Mouse (Mus musculus): ENCODE measurements at regions not wholly inside any gene's neighbourhood (a gene's known extent, or its start where the extent isn't known, plus 50 kb on each side); places are given as distances from the start of the nearest gene placed in this dataset.

- H3K27me3 ChIP-seq (ENCODE audit: insufficient read depth, low read length), result no peaks in the 10 kb centered on the region
- ATAC-seq (ENCODE audit: low FRiP score) (no peak), DNase-seq (ENCODE audit: low spot score) (no peak)
- whole genome bisulfite sequencing, result 75% methylated on average over 3 of the region's 3 CpGs
- no peaks in the 10 kb centered on the region for H3K9me3 ChIP-seq (ENCODE audit: low read length)
- no peak overlapping the region for H3K9ac ChIP-seq (replicated peaks; ENCODE audit: low read length, poor library complexity, severe bottlenecking)
- no peak overlapping the region for H3K4me2 ChIP-seq (ENCODE audit: low read depth, low read length, poor library complexity, severe bottlenecking)
- no peaks in the 10 kb centered on the region for H3K36me3 ChIP-seq (ENCODE audit: insufficient read depth, low read length)
- H3K4me1 ChIP-seq (ENCODE audit: insufficient read depth, low read length), result no peaks in the 10 kb centered on the region
- TF ChIP-seq CTCF (IDR thresholded peaks at IDR 0.05), result no peak
- no peak overlapping the region for H3K27ac ChIP-seq (ENCODE audit: low read depth, low read length)
- H3K4me3 ChIP-seq (ENCODE audit: low read depth, low read length), result no peak overlapping the region
Measured at GRCm38 (mm10) chr2:50824782-50825181, 324.1 kb downstream of the Rnd3 start.

- no peak for ATAC-seq (ENCODE audit: low FRiP score)
- H3K9me3 ChIP-seq (ENCODE audit: low read length), result no peaks in the 10 kb centered on the region
- no peaks in the 10 kb centered on the region for H3K36me3 ChIP-seq (ENCODE audit: insufficient read depth, low read length)
- no peak overlapping the region for H3K9ac ChIP-seq (replicated peaks; ENCODE audit: low read length, poor library complexity, severe bottlenecking)
- no peak overlapping the region for H3K27ac ChIP-seq (ENCODE audit: low read depth, low read length)
- DNase-seq (ENCODE audit: low spot score), result no peak
- H3K4me1 ChIP-seq (ENCODE audit: insufficient read depth, low read length), result no peaks in the 10 kb centered on the region
- no peaks in the 10 kb centered on the region for H3K27me3 ChIP-seq (ENCODE audit: insufficient read depth, low read length)
- TF ChIP-seq CTCF (IDR thresholded peaks at IDR 0.05), result no peak
- no peak overlapping the region for H3K4me3 ChIP-seq (ENCODE audit: low read depth, low read length)
- no peak overlapping the region for H3K4me2 ChIP-seq (ENCODE audit: low read depth, low read length, poor library complexity, severe bottlenecking)
Measured at GRCm38 (mm10) chr2:50822738-50823137, 326.2 kb downstream of the Rnd3 start.

DNA sequence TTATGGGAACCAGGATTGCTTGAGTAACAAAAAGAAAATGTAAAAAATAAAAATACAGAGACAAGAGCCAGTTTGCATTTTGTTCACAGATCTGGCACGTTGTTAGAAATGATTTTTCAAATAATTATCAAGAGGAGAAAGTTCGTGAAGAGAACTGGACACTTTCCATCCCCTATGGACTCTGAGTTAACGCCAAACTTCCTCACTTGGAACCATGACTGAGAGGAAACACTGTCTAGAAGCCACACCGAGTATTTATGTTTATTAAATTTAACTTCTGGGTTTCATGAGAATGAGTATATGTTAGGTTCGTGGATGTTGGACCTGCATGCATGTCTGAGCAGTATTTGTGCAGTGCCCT is 329.6 kb downstream of the Rnd3 start:
- Histone ChIP-seq H3K36me3 (ENCODE audit: insufficient read depth, low read length) (no peaks in the 10 kb centered on the region), H3K9me3 (ENCODE audit: low read length) (no peaks in the 10 kb centered on the region), H3K4me2 (ENCODE audit: low read depth, low read length, poor library complexity, severe bottlenecking) (no peak overlapping the region), H3K4me3 (ENCODE audit: low read depth, low read length) (no peak overlapping the region), H3K9ac (replicated peaks; ENCODE audit: low read length, poor library complexity, severe bottlenecking) (no peak overlapping the region), H3K4me1 (ENCODE audit: insufficient read depth, low read length) (no peaks in the 10 kb centered on the region), H3K27me3 (ENCODE audit: insufficient read depth, low read length) (no peaks in the 10 kb centered on the region), H3K27ac (ENCODE audit: low read depth, low read length) (no peak overlapping the region)
- TF ChIP-seq CTCF (IDR thresholded peaks at IDR 0.05), result no peak
- 89% methylated on average over 5 of the region's 5 CpGs for WGBS
- DNase-seq (ENCODE audit: low spot score), result no peak
- no peak for ATAC-seq (ENCODE audit: low FRiP score)

DNA sequence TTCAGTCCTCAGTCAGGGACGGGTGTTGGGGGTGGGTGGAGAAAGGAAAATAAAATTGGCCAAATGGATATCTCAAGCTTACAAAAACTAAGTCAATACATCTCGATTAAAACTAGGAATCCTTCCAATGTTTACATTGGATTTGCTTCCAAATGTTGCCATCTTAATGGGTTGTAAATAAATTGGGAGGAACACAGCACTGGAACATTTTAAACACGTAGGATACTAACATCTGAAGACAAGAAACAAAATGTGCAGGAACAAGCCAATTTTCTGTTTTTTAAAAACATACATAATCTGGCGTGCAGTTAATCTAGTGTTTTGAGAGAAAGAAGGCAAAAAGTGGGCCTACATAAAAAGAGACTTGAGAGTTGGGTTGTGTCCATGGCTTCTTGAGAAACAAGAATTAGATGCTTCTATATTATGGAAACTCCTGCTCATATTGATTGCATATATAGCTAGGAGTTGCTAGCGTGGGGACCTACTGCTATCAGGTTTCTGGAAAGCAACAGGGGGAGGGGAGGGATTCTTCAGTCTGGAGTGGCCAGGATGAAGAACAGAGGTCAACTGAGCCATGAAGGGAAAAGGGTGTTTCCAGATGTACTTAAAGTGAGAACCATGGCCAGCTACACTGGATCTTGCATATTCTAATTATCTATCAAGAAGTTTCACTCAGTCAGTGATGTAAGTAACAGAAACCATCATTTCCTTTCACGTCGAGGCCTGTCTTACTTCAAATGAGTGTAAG is 330.2 kb downstream of the Rnd3 start:
- 88% methylated on average over 7 of the region's 7 CpGs for WGBS
- Histone ChIP-seq H3K27ac (ENCODE audit: low read depth, low read length) (no peak overlapping the region), H3K27me3 (ENCODE audit: insufficient read depth, low read length) (no peaks in the 10 kb centered on the region), H3K9ac (replicated peaks; ENCODE audit: low read length, poor library complexity, severe bottlenecking) (no peak overlapping the region), H3K4me3 (ENCODE audit: low read depth, low read length) (no peak overlapping the region), H3K9me3 (ENCODE audit: low read length) (no peaks in the 10 kb centered on the region), H3K4me2 (ENCODE audit: low read depth, low read length, poor library complexity, severe bottlenecking) (no peak overlapping the region), H3K36me3 (ENCODE audit: insufficient read depth, low read length) (no peaks in the 10 kb centered on the region), H3K4me1 (ENCODE audit: insufficient read depth, low read length) (no peaks in the 10 kb centered on the region)
- no peak for TF ChIP-seq CTCF (IDR thresholded peaks at IDR 0.05)
- no peak for DNase-seq (ENCODE audit: low spot score)
- ATAC-seq (ENCODE audit: low FRiP score), result no peak

- Histone ChIP-seq H3K4me3 (ENCODE audit: low read depth, low read length) (no peak overlapping the region), H3K4me2 (ENCODE audit: low read depth, low read length, poor library complexity, severe bottlenecking) (no peak overlapping the region), H3K27me3 (ENCODE audit: insufficient read depth, low read length) (no peaks in the 10 kb centered on the region), H3K4me1 (ENCODE audit: insufficient read depth, low read length) (no peaks in the 10 kb centered on the region), H3K9ac (replicated peaks; ENCODE audit: low read length, poor library complexity, severe bottlenecking) (no peak overlapping the region), H3K27ac (ENCODE audit: low read depth, low read length) (no peak overlapping the region), H3K9me3 (ENCODE audit: low read length) (no peaks in the 10 kb centered on the region), H3K36me3 (ENCODE audit: insufficient read depth, low read length) (no peaks in the 10 kb centered on the region)
- 72% methylated on average over 5 of the region's 5 CpGs for WGBS
- DNase-seq (ENCODE audit: low spot score) (no peak), ATAC-seq (ENCODE audit: low FRiP score) (no peak)
- no peak for TF ChIP-seq CTCF (IDR thresholded peaks at IDR 0.05)
Measured at GRCm38 (mm10) chr2:50816364-50816763, 332.5 kb downstream of the Rnd3 start.

- ATAC-seq (ENCODE audit: low FRiP score), result no peak
- Histone ChIP-seq H3K4me3 (ENCODE audit: low read depth, low read length) (no peak overlapping the region), H3K36me3 (ENCODE audit: insufficient read depth, low read length) (no peaks in the 10 kb centered on the region), H3K9ac (replicated peaks; ENCODE audit: low read length, poor library complexity, severe bottlenecking) (no peak overlapping the region), H3K4me1 (ENCODE audit: insufficient read depth, low read length) (peaks cover 4% of the 10 kb centered on the region; the same call in 1 of the 2 replicates), H3K27me3 (ENCODE audit: insufficient read depth, low read length) (no peaks in the 10 kb centered on the region), H3K4me2 (ENCODE audit: low read depth, low read length, poor library complexity, severe bottlenecking) (no peak overlapping the region), H3K9me3 (ENCODE audit: low read length) (no peaks in the 10 kb centered on the region), H3K27ac (ENCODE audit: low read depth, low read length) (no peak overlapping the region)
- no peak for DNase-seq (ENCODE audit: low spot score)
- TF ChIP-seq CTCF (IDR thresholded peaks at IDR 0.05), result no peak
- 35% methylated on average over 3 of the region's 3 CpGs for WGBS
Measured at GRCm38 (mm10) chr2:50815541-50815940, 333.4 kb downstream of the Rnd3 start.

All from midbrain, postnatal 0 days (tissue).